Mouse (Mus musculus) ES-Bruce4 (cell line): ENCODE data around the gene Mst1.

Experiments used
- CTCF ChIP-seq: IDR thresholded peaks from one replicate; pipeline ENCODE4 v1.8.1; 2011; ENCODE audit warnings: low read depth, low read length
- POLR2A ChIP-seq: IDR thresholded peaks from one replicate; pipeline ENCODE4 v1.8.1; 2011; ENCODE audit warnings: low read length; ENCODE audit not compliant: insufficient read depth

DNA sequence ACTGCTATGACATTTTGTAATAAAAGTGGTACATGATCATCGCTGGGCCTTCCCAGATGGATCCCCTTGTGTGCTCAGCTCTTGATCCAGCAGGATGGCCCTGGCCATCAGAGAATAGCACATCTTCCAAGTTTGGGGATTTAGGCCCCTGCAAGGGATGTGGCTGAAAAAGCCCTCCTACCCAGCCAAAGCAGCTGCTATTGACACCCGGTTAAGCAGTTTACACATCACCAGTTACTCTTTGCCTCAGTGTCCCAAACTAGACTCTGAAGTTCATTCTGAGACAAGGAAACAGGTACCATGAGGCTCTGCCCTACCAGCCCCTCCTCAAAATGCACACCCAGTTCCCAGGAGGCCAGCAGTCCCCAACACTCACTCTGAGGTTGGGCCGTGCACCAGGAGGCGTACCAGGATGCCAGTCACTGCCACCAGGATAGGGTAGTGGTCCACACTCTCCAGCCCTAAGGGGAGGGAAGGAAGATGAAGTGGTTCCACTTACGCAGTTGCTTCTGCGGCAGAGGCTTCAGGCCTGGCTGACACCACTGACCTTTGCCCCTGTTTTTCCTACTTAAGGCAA lies 24.5 kb upstream of the Mst1 start:
- no peak for TF ChIP-seq CTCF
- no peak for TF ChIP-seq POLR2A
